Mouse (Mus musculus) large intestine, adult 2 months (tissue): Measurements from ENCODE around the gene Gm20671. TPM values are rescaled to one million over a fixed set of nuclear protein-coding genes. Genes with fewer than 3 reads are reported as not detected.

ENCODE experiments used
- DNase-seq: peaks from one replicate; pipeline ENCODE4 v3.0.0-alpha.2; 2012; ENCODE audit warnings: low read depth, low spot score
- WGBS: fragments of 180-500 bp; shearing (Covaris S2); methylation state at CpG from one replicate; pipeline ENCODE4 v1.1.7; 2018; 5-methylcytosine and 5-hydroxymethylcytosine counted together
- polyA plus RNA-seq: library from polyadenylated mRNA; depleted of rRNA; stranded (reverse); fragments of >200 nt; gene quantifications from 2 replicates; pipeline ENCODE4 v1.2.3, GENCODE M21; 2012; rRNA removed

Gene Gm20671
- polyA plus RNA-seq, 1 experiment, result 3.5 TPM

DNA sequence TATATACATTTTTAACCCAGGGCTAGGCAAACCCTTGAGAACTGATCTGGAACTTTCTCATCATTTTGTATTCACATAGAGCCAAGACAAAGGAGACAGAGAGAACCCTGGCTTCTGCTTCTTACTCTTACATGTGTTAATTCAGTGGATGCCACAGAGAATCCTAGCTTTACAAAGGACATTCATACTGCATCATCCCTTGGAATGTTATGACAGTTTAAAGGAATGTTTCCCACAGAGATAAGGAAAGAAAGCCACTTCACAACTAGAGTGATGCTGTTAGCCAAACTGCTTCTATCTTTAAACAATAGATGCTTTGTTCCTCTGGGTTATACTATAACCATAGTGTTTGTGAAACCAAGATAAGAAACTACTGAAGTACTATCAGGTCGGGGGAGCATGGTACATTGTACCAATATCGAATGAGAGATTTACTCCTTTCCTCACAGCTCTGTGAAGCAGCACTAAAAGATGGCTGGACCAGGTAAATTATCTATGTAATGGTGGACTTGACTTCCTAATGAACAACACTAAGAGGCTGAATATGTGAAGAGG is 120.6 kb downstream of the Gm20671 start:
- no peak for DNase-seq
- WGBS, result 29% methylated on average over 2 of the region's 2 CpGs

DNA sequence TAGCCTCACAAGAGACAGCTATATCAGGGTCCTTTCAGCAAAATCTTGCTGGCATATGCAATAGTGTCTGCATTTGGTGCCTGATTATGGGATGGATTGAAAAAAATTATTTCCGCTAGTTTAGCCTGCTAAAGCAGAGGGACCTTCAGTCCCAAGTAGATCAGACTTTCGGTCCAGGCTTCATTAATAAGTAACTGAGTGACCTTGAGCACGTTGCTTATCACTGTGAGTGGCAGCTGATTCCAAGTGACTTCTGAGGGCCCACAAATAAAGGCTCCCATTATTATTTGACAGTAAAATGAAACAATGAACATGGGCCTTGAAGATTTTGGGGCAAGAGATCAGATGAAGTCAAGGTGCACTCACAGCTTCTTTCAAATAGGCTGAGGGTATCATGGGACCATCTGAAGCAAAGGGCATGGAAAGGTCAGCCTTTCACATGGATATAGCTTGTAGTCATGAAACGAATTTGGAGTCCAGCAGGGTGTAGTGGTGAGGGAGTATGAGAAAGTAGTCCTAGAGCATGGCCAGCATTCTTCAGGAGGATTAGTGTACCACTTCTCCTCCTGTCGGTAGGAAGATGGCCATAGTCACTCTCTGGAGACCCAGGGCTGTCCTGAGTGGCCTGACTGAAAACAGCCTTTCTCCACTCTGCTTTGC is 129.6 kb downstream of the Gm20671 start:
- no peak for DNase-seq

DNA sequence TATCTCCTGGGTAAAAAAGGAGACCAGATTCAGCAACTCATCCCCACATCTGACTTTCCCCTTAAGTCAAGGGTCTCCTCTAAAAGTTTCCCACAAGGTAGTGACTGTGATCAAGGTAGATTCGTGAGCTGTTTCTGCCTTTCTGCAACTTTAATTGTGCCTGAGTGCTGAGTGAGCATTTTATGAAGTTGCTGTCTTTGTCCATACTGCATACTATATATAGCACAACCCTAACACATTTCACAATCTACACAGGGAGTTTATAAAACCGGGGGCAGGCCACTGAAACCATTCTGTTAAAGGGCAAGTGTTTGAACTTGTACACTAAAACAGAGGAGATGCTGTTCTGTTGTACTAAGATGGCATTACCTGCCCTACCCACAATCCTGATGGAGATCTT is 133.5 kb downstream of the Gm20671 start:
- no peak for DNase-seq
- WGBS, result 37% methylated on average over 2 of the region's 2 CpGs

More for the DNA sequence above, 129.6 kb downstream of the Gm20671 start:
- WGBS, result 38% methylated on average over 5 of the region's 5 CpGs

Other genes starting within 250 kb of the Gm20671 start
- 1.9 and 3.9 TPM in 2 replicates for gene Yes1, start 215.9 kb downstream of the Gm20671 start, polyA plus RNA-seq
- gene Pisd, start 41.5 kb downstream of the Gm20671 start, polyA plus RNA-seq, result 80.8 and 167 TPM in 2 replicates
- 4.2 and 10.1 TPM in 2 replicates for gene Prr14l, start 27.1 kb upstream of the Gm20671 start, polyA plus RNA-seq
- 8.8 and 10.6 TPM in 2 replicates for gene Depdc5, start 36.6 kb upstream of the Gm20671 start, polyA plus RNA-seq
- 188 and 199 TPM in 2 replicates for gene Ywhah, start 191.7 kb upstream of the Gm20671 start, polyA plus RNA-seq